Mouse (Mus musculus): ENCODE results near the gene Tmem91. TPM values are rescaled to one million over a fixed set of nuclear protein-coding genes. Genes with fewer than 3 reads are reported as not detected.

Gene Tmem91
- polyA plus RNA-seq (2021; fragmentation: Nextera tagmentation) = 29.4 and 35.8 TPM in 2 replicates
- long read RNA-seq, experiment 1, transcript Tmem91-203 (4 exons, 550 nt) = major isoform, 5 of 22 reads
- long read RNA-seq, experiment 1, partial matches to known transcripts = 0 of 22 reads
- long read RNA-seq, experiment 1, other reads (novel, unspliced or antisense) = 11 of 22 reads
- long read RNA-seq, experiment 2, transcript Tmem91-201 (4 exons, 877 nt) = major isoform, 7 of 26 reads
- long read RNA-seq, experiment 2, partial matches to known transcripts = 1 of 26 reads
- long read RNA-seq, experiment 2, other reads (novel, unspliced or antisense) = 10 of 26 reads

DNA sequence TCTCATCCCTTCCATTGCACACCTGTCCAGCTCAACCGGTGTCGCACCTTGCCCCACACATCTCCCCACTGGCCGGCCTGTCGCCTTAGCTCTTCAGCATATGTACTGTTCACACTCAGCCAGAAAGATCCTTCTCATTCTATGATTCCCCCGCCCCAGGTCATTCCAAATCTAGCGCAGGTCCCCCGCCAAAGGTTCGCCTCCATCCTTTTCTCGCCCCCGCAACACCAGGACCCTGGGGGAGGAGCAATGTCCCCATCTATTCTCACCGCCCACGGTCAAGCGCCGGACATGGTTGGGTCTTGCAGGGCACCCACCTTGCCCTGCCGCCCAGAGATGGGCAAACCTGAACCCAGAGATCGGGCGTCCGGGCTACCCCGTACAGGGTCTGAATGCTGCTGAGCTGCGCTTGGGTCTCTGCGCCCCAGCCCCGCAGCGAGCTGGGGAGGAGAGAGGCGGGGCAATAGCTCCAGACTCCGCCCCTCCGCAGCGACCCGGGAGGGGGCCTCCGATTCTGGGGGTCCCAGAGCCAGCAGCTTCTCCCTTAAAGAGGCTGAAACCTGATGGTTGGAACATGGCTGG is at the start of gene Tmem91:
Gene Tmem91, minus strand, starts transcription at position 448 of the 582 bp plus-strand sequence.

DNA sequence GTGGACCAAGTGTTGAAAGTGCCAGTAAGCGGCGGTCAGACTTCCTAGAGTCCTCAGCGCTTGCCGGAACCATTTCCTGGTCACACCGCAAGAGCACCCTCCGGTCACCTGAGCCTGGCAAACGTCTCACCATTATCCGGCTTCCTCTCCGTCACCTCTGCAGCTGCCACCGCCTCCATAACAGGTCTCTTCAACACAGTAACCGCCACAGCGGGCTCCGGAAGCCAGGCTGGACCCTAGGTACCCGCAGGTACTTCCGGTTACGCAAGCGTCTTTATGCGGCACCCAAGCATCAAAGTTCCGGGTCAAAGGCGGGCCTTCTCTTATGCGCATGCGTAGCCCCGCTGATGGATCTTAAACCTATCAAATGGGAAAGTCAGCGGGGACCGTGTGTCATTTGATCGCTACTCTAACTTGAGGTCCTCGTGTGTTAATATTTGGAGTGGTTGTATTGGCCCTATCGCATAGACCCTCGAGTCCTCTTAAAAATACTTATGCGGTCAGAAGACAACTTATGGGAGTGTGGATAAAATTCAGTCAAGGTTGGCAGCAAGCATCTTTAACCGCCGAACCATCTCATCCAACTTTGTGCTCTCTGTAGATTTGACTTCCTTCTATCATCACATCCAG is 43.9 kb upstream of the Tmem91 start, which contains the start of gene Ccdc97:
Gene Ccdc97, minus strand, starts transcription at position 301 of the 630 bp plus-strand sequence.

DNA sequence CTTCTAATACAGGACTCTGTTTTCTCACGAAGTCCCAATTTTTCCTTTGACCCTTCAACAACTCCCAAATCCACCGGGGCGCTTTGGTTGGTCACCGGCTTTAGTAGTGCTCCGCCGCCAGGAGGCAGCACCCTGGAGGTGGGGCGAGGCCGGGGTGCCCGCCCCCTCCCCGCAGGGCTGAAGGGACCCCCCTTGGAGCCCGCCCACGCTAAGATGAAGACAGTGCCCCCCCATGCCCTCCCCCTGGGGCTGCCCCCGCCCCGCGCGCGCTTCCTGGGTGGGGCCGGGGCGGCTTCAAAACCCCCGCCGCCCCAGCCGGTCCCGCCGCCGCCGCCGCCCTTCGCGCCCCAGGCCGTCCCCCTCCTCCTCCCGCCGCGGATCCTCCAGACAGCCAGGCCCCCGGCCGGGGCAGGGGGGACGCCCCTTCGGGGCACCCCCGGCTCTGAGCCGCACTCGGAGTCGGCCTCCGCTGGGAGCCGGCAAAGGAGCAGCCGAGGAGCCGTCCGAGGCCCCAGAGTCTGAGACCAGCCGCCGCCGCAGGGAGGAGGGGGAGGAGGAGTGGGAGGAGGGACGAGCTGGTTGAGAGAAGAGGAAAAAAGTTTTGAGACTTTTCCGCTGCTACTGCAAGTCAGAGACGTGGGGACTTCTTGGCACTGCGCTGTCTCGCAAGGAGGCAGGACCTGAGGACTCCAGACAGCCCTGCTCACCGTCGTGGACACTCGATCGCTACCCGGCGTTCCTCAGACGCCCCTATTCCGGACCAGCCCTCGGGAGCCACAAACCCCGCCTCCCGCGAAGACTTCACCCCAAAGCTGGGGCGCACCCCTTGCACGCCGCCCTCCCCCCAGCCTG is 11.9 kb upstream of the Tmem91 start, which contains the start of gene Tgfb1:
Gene Tgfb1, plus strand, starts transcription at position 323 of the 852 bp plus-strand sequence.

DNA sequence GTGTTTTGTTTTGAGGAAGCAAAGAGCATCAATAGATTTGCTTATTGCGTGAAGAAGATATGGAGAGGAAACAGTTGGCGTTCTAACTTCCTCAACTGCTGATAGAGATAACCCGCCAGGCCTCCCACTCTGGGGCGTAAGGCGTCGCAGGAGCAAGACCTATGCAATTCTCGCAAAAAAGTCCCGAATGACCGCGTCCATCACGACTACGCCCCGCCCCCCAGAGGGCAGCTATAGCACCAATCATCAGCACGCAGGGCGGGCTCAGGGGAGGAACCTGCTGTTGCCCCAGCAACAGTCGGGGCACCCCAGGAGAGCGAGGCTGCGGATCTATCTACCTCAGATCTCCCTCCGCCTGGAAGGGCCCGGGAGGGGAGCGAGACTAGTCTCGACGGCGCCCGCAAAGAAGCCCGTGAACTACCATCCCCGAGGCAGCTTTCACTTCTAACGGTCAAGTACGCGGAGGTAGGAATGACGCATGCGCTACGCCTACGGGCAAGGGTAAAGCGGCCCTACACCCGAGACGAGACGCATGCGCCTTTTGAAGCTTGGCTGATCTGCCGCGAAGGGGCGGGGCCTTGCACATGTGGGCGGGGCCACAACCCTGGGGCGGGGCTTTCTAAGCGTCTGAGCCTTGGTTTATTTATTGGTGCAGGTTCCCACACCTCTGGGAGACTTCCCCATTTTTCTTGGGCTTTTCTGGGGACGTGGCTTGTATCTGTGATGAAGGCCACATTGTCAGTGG is 5.7 kb upstream of the Tmem91 start, which contains the start of gene B9d2:
Gene B9d2, plus strand, starts transcription at position 267 of the 745 bp plus-strand sequence.

DNA sequence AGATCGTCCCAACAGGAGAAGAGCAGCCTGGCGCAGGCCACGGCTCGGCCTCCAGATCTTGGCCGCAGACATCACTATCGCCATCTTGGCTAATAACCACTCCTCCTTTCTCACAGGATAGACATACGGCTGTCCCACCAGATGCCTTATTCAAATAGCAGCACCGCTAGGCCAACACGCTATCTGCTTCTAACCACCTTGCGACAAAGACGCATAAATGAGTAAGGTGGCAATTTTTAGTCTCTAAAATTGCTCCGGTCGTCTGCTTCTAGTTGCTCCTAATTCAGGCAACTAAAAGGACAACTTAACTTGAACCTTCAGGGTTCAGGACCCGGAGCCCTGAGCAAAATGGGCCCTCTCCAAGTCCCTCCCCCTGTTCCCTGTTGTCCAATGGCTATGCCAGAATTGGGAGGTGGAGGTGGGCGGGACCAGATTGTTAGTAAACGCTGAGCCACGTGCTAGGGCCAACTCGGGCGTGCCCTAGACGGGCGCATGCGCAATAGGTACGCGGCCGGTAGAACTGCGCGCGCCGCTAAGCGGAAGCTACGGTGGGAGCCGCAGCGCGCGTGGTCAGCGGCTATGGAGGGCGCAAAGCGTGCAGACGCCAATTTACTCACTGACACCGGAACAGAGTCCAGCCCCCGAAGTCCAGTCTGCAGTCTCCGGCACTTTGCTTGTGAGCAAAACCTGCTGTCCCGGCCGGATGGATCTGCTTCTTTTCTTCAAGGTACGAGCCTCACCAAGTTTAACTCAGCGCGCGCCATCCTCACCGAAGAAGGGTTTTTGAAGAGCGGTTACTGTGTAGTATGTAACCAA is 16.1 kb downstream of the Tmem91 start, which contains the start of the genes Bckdha and Exosc5:
Gene Bckdha, minus strand, starts transcription at position 325 of the 816 bp plus-strand sequence.
Gene Exosc5, plus strand, starts transcription at position 508 of the 816 bp plus-strand sequence.

DNA sequence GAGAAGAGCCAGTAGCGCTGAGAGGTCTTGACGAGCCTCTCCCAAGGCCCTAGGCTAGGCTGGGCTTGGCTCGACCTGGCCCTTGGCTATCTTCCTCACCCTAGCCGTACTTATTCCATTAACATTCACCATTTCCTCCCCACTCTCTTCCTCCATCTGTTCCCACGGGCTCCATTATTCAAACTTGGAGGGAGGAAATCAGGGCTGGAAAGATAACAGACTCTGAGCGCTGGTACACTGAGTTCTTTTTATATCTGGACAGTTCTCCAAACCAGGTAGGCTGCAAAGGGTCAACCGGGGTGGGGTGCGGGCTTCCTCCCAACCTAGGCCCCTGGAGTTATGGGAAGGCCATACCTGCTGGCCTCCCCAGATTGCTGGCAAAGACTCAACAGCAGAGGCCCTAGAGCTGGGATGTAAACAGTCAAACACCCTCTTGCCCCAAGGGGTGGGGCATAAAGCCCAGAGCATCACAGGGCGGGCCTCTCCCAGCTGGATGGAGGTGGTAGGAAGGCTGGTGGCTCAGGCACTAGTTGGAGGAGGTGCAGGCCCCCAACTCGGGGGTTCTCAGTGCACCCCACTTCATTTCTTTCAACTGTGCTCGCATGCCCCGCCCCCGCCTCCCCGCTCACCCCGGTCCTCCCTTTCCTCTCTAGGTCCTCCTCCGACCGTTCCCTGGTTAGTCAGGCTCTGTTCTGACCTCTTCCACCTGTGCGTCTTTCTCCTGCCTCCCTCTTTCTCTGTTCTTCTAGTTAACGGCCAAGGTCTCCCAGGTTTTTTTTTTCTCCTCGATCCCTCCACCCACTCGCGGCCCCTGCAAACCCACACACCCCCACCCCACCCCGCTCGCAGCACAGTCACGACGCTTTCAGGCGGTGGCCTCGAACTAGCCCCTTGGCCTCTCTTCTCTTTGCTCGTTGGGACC is 48.2 kb downstream of the Tmem91 start, which contains the start of gene B3gnt8:
Gene B3gnt8, plus strand, starts transcription at position 146 of the 922 bp plus-strand sequence.

Other genes starting within 250 kb of the Tmem91 start
- gene Ceacam1, start 197.6 kb downstream of the Tmem91 start, polyA plus RNA-seq (2021; fragmentation: Nextera tagmentation) = 2.9 and 3.0 TPM in 2 replicates
- 0.23 and 0.42 TPM in 2 replicates for gene Ceacam2, start 135.3 kb downstream of the Tmem91 start, polyA plus RNA-seq (2021; fragmentation: Nextera tagmentation)
- gene Erich4, start 59.3 kb downstream of the Tmem91 start, polyA plus RNA-seq (2021; fragmentation: Nextera tagmentation) = 0.16 and 0.23 TPM in 2 replicates
- gene Dmac2, start 55.8 kb downstream of the Tmem91 start, polyA plus RNA-seq (2021; fragmentation: Nextera tagmentation) = 43.8 and 58.7 TPM in 2 replicates
- 0.31 and 0.63 TPM in 2 replicates for gene B3gnt8, start 48.5 kb downstream of the Tmem91 start, polyA plus RNA-seq (2021; fragmentation: Nextera tagmentation)
- 22.9 and 33.7 TPM in 2 replicates for gene Bckdha, start 16.2 kb downstream of the Tmem91 start, polyA plus RNA-seq (2021; fragmentation: Nextera tagmentation)
- gene Exosc5, start 16.0 kb downstream of the Tmem91 start, polyA plus RNA-seq (2021; fragmentation: Nextera tagmentation) = 32.8 and 35.4 TPM in 2 replicates
- 39.3 and 53.3 TPM in 2 replicates for gene B9d2, start 5.6 kb upstream of the Tmem91 start, polyA plus RNA-seq (2021; fragmentation: Nextera tagmentation)
- 0.48 and 2.1 TPM in 2 replicates for gene Tgfb1, start 11.8 kb upstream of the Tmem91 start, polyA plus RNA-seq (2021; fragmentation: Nextera tagmentation)
- gene Ccdc97, start 43.9 kb upstream of the Tmem91 start, polyA plus RNA-seq (2021; fragmentation: Nextera tagmentation) = 36.4 and 47.3 TPM in 2 replicates
- 8.3 and 23.6 TPM in 2 replicates for gene Hnrnpul1, start 79.6 kb upstream of the Tmem91 start, polyA plus RNA-seq (2021; fragmentation: Nextera tagmentation)
- 12.8 and 13.4 TPM in 2 replicates for gene Axl, start 113.5 kb upstream of the Tmem91 start, polyA plus RNA-seq (2021; fragmentation: Nextera tagmentation)
- gene Cyp2s1, start 141.7 kb upstream of the Tmem91 start, polyA plus RNA-seq (2021; fragmentation: Nextera tagmentation) = 2.5 TPM in 2 replicates
- not detected in 2 replicates for gene Cyp2b10, start 222.5 kb upstream of the Tmem91 start, polyA plus RNA-seq (2021; fragmentation: Nextera tagmentation)